Mouse (Mus musculus) MEL (cell line): ENCODE results near the gene Rln3. TPM values are rescaled to one million over a fixed set of nuclear protein-coding genes. Genes with fewer than 3 reads are reported as not detected.

Source experiments
- DNase-seq: peaks from one replicate; pipeline ENCODE4 v3.0.0; 2011; ENCODE audit warnings: low read depth, low spot score
- H3K27ac ChIP-seq: 2 replicates; pipeline ENCODE4 v1.5.1; 2012; ENCODE audit warnings: low read depth, mild to moderate bottlenecking, control low read depth, low read length, moderate library complexity; ENCODE audit not compliant: control insufficient read depth
- H3K27me3 ChIP-seq, 2 experiments: fragments of 150-350 bp in 1 of 2; sonication (generic) in 1 of 2; 2 replicates each; pipeline ENCODE4 v1.6.1; 2012; ENCODE audit warnings: low read length in 2 of 2, mild to moderate bottlenecking in 2 of 2, improper control_type of control experiment in 1 of 2, moderate library complexity in 1 of 2; ENCODE audit not compliant: insufficient read depth in 2 of 2, control insufficient read depth in 1 of 2
- H3K36me3 ChIP-seq, 2 experiments: 2 replicates each; pipeline ENCODE4 v1.6.1; 2012 to 2014; ENCODE audit warnings: low read length in 2 of 2, improper control_type of control experiment in 1 of 2, inconsistent platforms in 1 of 2, mild to moderate bottlenecking in 1 of 2; ENCODE audit not compliant: insufficient read depth in 2 of 2, control insufficient read depth in 1 of 2
- H3K4me1 ChIP-seq, 2 experiments: fragments of 150-350 bp in 1 of 2; sonication (generic) in 1 of 2; 2 replicates each; pipeline ENCODE4 v1.6.1; 2012; ENCODE audit warnings: low read length in 2 of 2, improper control_type of control experiment in 1 of 2, mild to moderate bottlenecking in 1 of 2; ENCODE audit not compliant: insufficient read depth in 2 of 2, control insufficient read depth in 1 of 2
- H3K4me3 ChIP-seq, 2 experiments: fragments of 150-350 bp in 1 of 2; sonication (generic) in 1 of 2; 2 replicates each; pipeline ENCODE4 v1.5.1; 2012; ENCODE audit warnings: low read depth in 2 of 2, low read length in 2 of 2, mild to moderate bottlenecking in 2 of 2, moderate library complexity in 2 of 2, control low read depth in 1 of 2, improper control_type of control experiment in 1 of 2; ENCODE audit not compliant: control insufficient read depth in 1 of 2, insufficient read depth in 1 of 2
- H3K79me2 ChIP-seq: 2 replicates; pipeline ENCODE4 v1.6.1; 2012; ENCODE audit warnings: mild to moderate bottlenecking, low read length, moderate library complexity; ENCODE audit not compliant: control insufficient read depth, poor library complexity, insufficient read depth
- H3K9ac ChIP-seq: 2 replicates; pipeline ENCODE4 v1.6.1; 2012; ENCODE audit warnings: low read depth, mild to moderate bottlenecking, control low read depth, low read length, moderate library complexity; ENCODE audit not compliant: control insufficient read depth, poor library complexity, severe bottlenecking
- H3K9me3 ChIP-seq: fragments of 150-350 bp; sonication (generic); replicated peaks from 2 replicates; pipeline ENCODE4 v1.6.1; 2012; ENCODE audit warnings: mild to moderate bottlenecking, low read length, improper control_type of control experiment, moderate library complexity; ENCODE audit not compliant: insufficient read depth
- BHLHE40 ChIP-seq: IDR thresholded peaks from 2 replicates; pipeline ENCODE4 v1.6.1; 2012; ENCODE audit warnings: low read depth, mild to moderate bottlenecking, inconsistent platforms, low read length, improper control_type of control experiment, borderline replicate concordance
- CHD1 ChIP-seq: IDR thresholded peaks from 2 replicates; pipeline ENCODE4 v1.6.1; 2012; ENCODE audit warnings: low read depth, mild to moderate bottlenecking, inconsistent platforms, low read length, improper control_type of control experiment
- CHD2 ChIP-seq: IDR thresholded peaks from 2 replicates; pipeline ENCODE4 v1.6.1; 2011; ENCODE audit warnings: low read length, improper control_type of control experiment
- CTCF ChIP-seq, 3 experiments: IDR thresholded peaks in 2 of 3; conservative IDR thresholded peaks in 1 of 3; 2 replicates each; pipeline ENCODE4 v1.5.1; 2011 to 2012; ENCODE audit warnings: low read length in 3 of 3, low read depth in 2 of 3, mild to moderate bottlenecking in 2 of 3, improper control_type of control experiment in 1 of 3, inconsistent platforms in 1 of 3, mixed read lengths in 1 of 3, moderate library complexity in 1 of 3; ENCODE audit not compliant: control insufficient read depth in 1 of 3, insufficient read depth in 1 of 3, poor library complexity in 1 of 3, severe bottlenecking in 1 of 3
- ELF1 ChIP-seq: IDR thresholded peaks from 2 replicates; pipeline ENCODE4 v1.6.1; 2014; ENCODE audit warnings: low read depth, mild to moderate bottlenecking, inconsistent platforms, low read length, improper control_type of control experiment, moderate library complexity
- EP300 ChIP-seq, 2 experiments: IDR thresholded peaks; 2 replicates each; pipeline ENCODE4 v1.6.1; 2011; ENCODE audit warnings: improper control_type of control experiment in 2 of 2, low read length in 2 of 2, low read depth in 1 of 2, mild to moderate bottlenecking in 1 of 2
- ETS1 ChIP-seq: IDR thresholded peaks from 2 replicates; pipeline ENCODE4 v1.6.1; 2012; ENCODE audit warnings: low read depth, mild to moderate bottlenecking, inconsistent platforms, low read length, improper control_type of control experiment, moderate library complexity
- GATA1 ChIP-seq: IDR thresholded peaks from 2 replicates; pipeline ENCODE4 v1.6.1; 2011; ENCODE audit warnings: low read depth, low read length, improper control_type of control experiment
- HCFC1 ChIP-seq: IDR thresholded peaks from 2 replicates; pipeline ENCODE4 v1.6.1; 2012; ENCODE audit warnings: low read depth, mild to moderate bottlenecking, inconsistent platforms, low read length, improper control_type of control experiment, moderate library complexity
- JUND ChIP-seq: IDR thresholded peaks from 2 replicates; pipeline ENCODE4 v1.6.1; 2011; ENCODE audit warnings: low read depth, mild to moderate bottlenecking, improper control_type of control experiment, low read length
- KAT2A ChIP-seq: conservative IDR thresholded peaks from 2 replicates; pipeline ENCODE4 v1.6.1; 2012; ENCODE audit warnings: low read depth, low read length, improper control_type of control experiment, inconsistent platforms
- MAFK ChIP-seq: IDR thresholded peaks from 2 replicates; pipeline ENCODE4 v1.6.1; 2011; ENCODE audit warnings: low read depth, mild to moderate bottlenecking, low read length, improper control_type of control experiment, borderline replicate concordance
- MAX ChIP-seq: IDR thresholded peaks from 2 replicates; pipeline ENCODE4 v1.6.1; 2011; ENCODE audit warnings: low read length, improper control_type of control experiment
- MAZ ChIP-seq: IDR thresholded peaks from 2 replicates; pipeline ENCODE4 v1.6.1; 2012; ENCODE audit warnings: low read depth, mild to moderate bottlenecking, inconsistent platforms, low read length, improper control_type of control experiment
- MEF2A ChIP-seq: IDR thresholded peaks from 2 replicates; pipeline ENCODE4 v1.6.1; 2014; ENCODE audit warnings: low read depth, mild to moderate bottlenecking, inconsistent platforms, low read length, improper control_type of control experiment; ENCODE audit not compliant: poor library complexity, insufficient replicate concordance, severe bottlenecking; ENCODE audit errors: extremely low read depth
- MXI1 ChIP-seq: IDR thresholded peaks from 2 replicates; pipeline ENCODE4 v1.6.1; 2011; ENCODE audit warnings: mild to moderate bottlenecking, low read depth, low read length, improper control_type of control experiment
- MYC ChIP-seq: IDR thresholded peaks from 2 replicates; pipeline ENCODE4 v1.6.1; 2011; ENCODE audit warnings: low read depth, mild to moderate bottlenecking, low read length, improper control_type of control experiment, moderate library complexity
- NELFE ChIP-seq: IDR thresholded peaks from 2 replicates; pipeline ENCODE4 v1.6.1; 2011; ENCODE audit warnings: low read depth, low read length, improper control_type of control experiment
- NRF1 ChIP-seq: IDR thresholded peaks from 2 replicates; pipeline ENCODE4 v1.6.1; 2014; ENCODE audit warnings: low read depth, mild to moderate bottlenecking, inconsistent platforms, low read length, improper control_type of control experiment, moderate library complexity; ENCODE audit not compliant: poor library complexity, insufficient read depth, severe bottlenecking
- POLR2A ChIP-seq, 2 experiments: IDR thresholded peaks; 2 replicates each; pipeline ENCODE4 v1.6.1; 2011 to 2012; ENCODE audit warnings: low read length in 2 of 2, mild to moderate bottlenecking in 2 of 2, control low read depth in 1 of 2, improper control_type of control experiment in 1 of 2, low read depth in 1 of 2, moderate library complexity in 1 of 2; ENCODE audit not compliant: control insufficient read depth in 1 of 2, insufficient read depth in 1 of 2, poor library complexity in 1 of 2
- POLR2AphosphoS2 ChIP-seq: IDR thresholded peaks from 2 replicates; pipeline ENCODE4 v1.6.1; 2011; ENCODE audit warnings: low read length, improper control_type of control experiment
- RCOR1 ChIP-seq: IDR thresholded peaks from 2 replicates; pipeline ENCODE4 v1.6.1; 2012; ENCODE audit warnings: low read depth, mild to moderate bottlenecking, inconsistent platforms, low read length, improper control_type of control experiment
- SIN3A ChIP-seq: IDR thresholded peaks from 2 replicates; pipeline ENCODE4 v1.6.1; 2012; ENCODE audit warnings: low read length, improper control_type of control experiment, inconsistent platforms
- SMC3 ChIP-seq: IDR thresholded peaks from 2 replicates; pipeline ENCODE4 v1.6.1; 2011; ENCODE audit warnings: low read depth, low read length, improper control_type of control experiment
- TAL1 ChIP-seq: IDR thresholded peaks from 2 replicates; pipeline ENCODE4 v1.6.1; 2012; ENCODE audit warnings: mild to moderate bottlenecking, inconsistent platforms, low read length, moderate library complexity, mixed read lengths
- TBP ChIP-seq: IDR thresholded peaks from 2 replicates; pipeline ENCODE4 v1.8.0; 2011; ENCODE audit warnings: low read depth, low read length, improper control_type of control experiment
- TCF12 ChIP-seq: IDR thresholded peaks from 2 replicates; pipeline ENCODE4 v1.6.1; 2014; ENCODE audit warnings: low read depth, mild to moderate bottlenecking, inconsistent platforms, low read length, improper control_type of control experiment, moderate library complexity
- UBTF ChIP-seq: IDR thresholded peaks from 2 replicates; pipeline ENCODE4 v1.6.1; 2012; ENCODE audit warnings: low read depth, mild to moderate bottlenecking, inconsistent platforms, low read length, improper control_type of control experiment, moderate library complexity, borderline replicate concordance; ENCODE audit not compliant: insufficient read depth
- USF1 ChIP-seq: IDR thresholded peaks from 2 replicates; pipeline ENCODE4 v1.6.1; 2014; ENCODE audit warnings: low read depth, mild to moderate bottlenecking, inconsistent platforms, low read length, improper control_type of control experiment, moderate library complexity
- USF2 ChIP-seq, 2 experiments: IDR thresholded peaks; 2 replicates each; pipeline ENCODE4 v1.6.1; 2011 to 2012; ENCODE audit warnings: improper control_type of control experiment in 2 of 2, low read length in 2 of 2, borderline replicate concordance in 1 of 2, inconsistent platforms in 1 of 2, low read depth in 1 of 2, mild to moderate bottlenecking in 1 of 2; ENCODE audit not compliant: insufficient read depth in 1 of 2
- ZC3H11A ChIP-seq: IDR thresholded peaks from 2 replicates; pipeline ENCODE4 v1.6.1; 2012; ENCODE audit warnings: low read depth, mild to moderate bottlenecking, inconsistent platforms, low read length, improper control_type of control experiment
- ZKSCAN1 ChIP-seq: IDR thresholded peaks from 2 replicates; pipeline ENCODE4 v1.6.1; 2012; ENCODE audit warnings: low read depth, mild to moderate bottlenecking, inconsistent platforms, low read length, improper control_type of control experiment, moderate library complexity
- ZMIZ1 ChIP-seq: IDR thresholded peaks from 2 replicates; pipeline ENCODE4 v1.6.1; 2012; ENCODE audit warnings: low read depth, mild to moderate bottlenecking, inconsistent platforms, low read length, improper control_type of control experiment, moderate library complexity
- ZNF384 ChIP-seq: IDR thresholded peaks from 2 replicates; pipeline ENCODE4 v1.6.1; 2012; ENCODE audit warnings: low read depth, mild to moderate bottlenecking, inconsistent platforms, low read length, improper control_type of control experiment
- polyA plus RNA-seq, 2 experiments: library from polyadenylated mRNA; stranded (reverse) in 1 of 2; unstranded in 1 of 2; fragments of >175 nt in 1 of 2; fragments of >200 nt in 1 of 2; gene quantifications; 2 replicates each; pipeline versions ENCODE4 v1.2.1 to v1.2.4; 2012; ENCODE audit warnings: low replicate concordance in 2 of 2, low read depth in 1 of 2; ENCODE audit not compliant: insufficient read length in 2 of 2, insufficient read depth in 1 of 2, missing spikeins in 1 of 2
- total RNA-seq: library from RNA; depleted of rRNA; stranded (reverse); fragments of 300-350 nt; gene quantifications from 2 replicates; pipeline ENCODE4 v1.2.3, GENCODE M21; 2012

Gene Rln3
- total and polyA plus RNA-seq, 3 experiments = not detected

DNA sequence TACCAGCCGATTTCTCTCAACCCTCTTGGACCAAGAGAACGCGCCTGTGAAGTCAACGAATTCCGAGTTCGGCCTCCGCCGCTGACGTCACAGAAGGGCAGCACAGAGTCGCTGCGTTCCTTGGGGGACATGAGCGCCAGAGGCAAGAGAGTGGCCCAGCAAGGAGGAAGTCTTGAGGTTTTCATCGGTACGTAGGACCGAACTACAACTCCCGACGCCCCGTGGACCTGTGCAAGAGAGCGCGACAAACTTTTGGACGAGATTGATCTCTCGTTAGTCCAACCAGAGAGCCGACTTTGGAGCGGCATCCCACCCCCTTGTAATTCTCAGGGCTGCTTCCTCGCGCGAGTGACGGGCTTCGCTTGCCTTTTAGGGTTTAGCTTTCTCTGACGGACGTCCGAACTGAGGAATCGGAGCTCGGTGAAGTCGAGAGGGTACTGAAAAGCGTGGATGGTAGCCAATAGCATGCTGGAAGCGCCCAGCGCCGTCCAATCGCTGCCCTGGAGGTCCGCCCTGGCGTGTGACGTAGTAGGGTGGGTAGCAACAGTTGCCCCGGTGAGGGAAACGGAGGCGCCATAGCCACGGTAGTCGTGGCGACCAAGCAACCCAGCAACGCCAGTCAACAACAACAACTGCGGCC is 21.6 kb upstream of the Rln3 start, which contains the start of gene Rfx1:
Gene Rfx1, plus strand, starts transcription at position 544 of the 640 bp plus-strand sequence.
- H3K4me3 ChIP-seq = peak within 1 kb of the TSS; percentile 71 to 94
- peak within 1 kb of the TSS; percentile 88 for H3K27ac ChIP-seq
- peaks cover 6 to 26% of the 10 kb centered on the region in 2 experiments for H3K4me1 ChIP-seq
- H3K9me3 ChIP-seq = no peaks in the 10 kb centered on the region
- no peaks in the 10 kb centered on the region for H3K27me3 ChIP-seq
- H3K9ac ChIP-seq = peak within 1 kb of the TSS; percentile 92
- peak; percentile 100 for DNase-seq
- peaks cover 0 to 28% of the 10 kb centered on the region in 2 experiments; a peak in 2 of 4 replicates for H3K36me3 ChIP-seq
- H3K79me2 ChIP-seq = peaks cover 14% of the 10 kb centered on the region
- TF ChIP-seq CTCF (IDR thresholded peaks at IDR 0.05 in 2 of 3, conservative IDR thresholded peaks at IDR 0.05 in 1 of 3; ENCODE audit: control insufficient read depth in 1 of 3, insufficient read depth in 1 of 3, low read depth in 2 of 3, low read length in 3 of 3, poor library complexity in 1 of 3, severe bottlenecking in 1 of 3) (no peak), MAZ (no peak), CHD2 (peak; percentile 96), ZMIZ1 (no peak; the same call in 1 of the 2 replicates), MXI1 (peak; percentile 83), BHLHE40 (no peak), MEF2A (no peak), POLR2A (IDR thresholded peaks at IDR 0.05; ENCODE audit: control insufficient read depth in 1 of 2, insufficient read depth in 1 of 2, low read depth in 1 of 2, low read length in 2 of 2, poor library complexity in 1 of 2) (peak in 1 of 2 experiments; percentile 82; a peak in 3 of 4 replicates), ETS1 (peak; percentile 74; the same call in 1 of the 2 replicates), SMC3 (no peak), CHD1 (no peak), TCF12 (no peak; the same call in 1 of the 2 replicates), SIN3A (peak; percentile 96), JUND (no peak), ZKSCAN1 (no peak), HCFC1 (peak; percentile 99), USF1 (no peak), RCOR1 (no peak), UBTF (no peak), MAFK (no peak), MYC (0 out of 2 replicates have a peak, but pooled peaks have one; percentile 22), TAL1 (no peak), ZNF384 (no peak), MAX (no peak), KAT2A (peak; percentile 92), TBP (peak; percentile 78), ELF1 (peak; percentile 71), ZC3H11A (no peak), GATA1 (no peak), NELFE (peak; percentile 73), USF2 (IDR thresholded peaks at IDR 0.05; ENCODE audit: borderline replicate concordance in 1 of 2, insufficient read depth in 1 of 2, low read depth in 1 of 2, low read length in 2 of 2) (no peak), POLR2AphosphoS2 (peak; percentile 74; the same call in 1 of the 2 replicates), EP300 (IDR thresholded peaks at IDR 0.05; ENCODE audit: low read depth in 1 of 2, low read length in 2 of 2) (no peak), NRF1 (peak; percentile 51; the same call in 1 of the 2 replicates)
